ENCODE assay signal across 15 mouse cellular contexts in the genomic region with DNA sequence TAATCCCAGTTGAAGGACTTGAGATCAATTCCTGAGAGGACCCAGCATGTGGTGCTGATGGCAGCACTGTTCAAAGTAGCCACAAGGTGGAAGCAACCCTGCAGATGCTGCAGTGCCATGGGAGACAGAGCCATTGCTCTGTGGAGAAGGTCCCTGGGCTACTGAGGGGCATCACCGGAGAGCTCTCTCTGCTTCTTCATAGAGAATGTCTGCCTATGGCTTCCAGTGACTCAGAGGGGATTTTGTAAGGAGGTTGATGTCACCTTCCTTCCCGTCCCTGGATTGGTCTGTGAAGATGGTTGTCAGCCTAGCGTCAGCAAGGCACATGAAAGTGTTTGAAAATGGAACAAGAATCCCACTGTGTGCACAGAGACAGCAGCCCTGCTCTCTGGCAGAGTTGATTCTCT. TPM values are rescaled to one million over a fixed set of nuclear protein-coding genes. Genes with fewer than 3 reads are reported as not detected.
DNase-seq lines count a peak whose midpoint lies in the region; ATAC-seq and TF ChIP-seq lines count a peak whose summit lies in the region.
"Not testable (repeated sequence)": the region's sequence is repeated elsewhere in the genome, so short reads cannot be mapped to it uniquely, and the experiment has no call there.
"Had no signal": no experiment of that assay in that cellular context is flagged by ENCODE, and none has a peak within 500 bp of the region (broad histone marks: within the 10 kb centered on the region; RNA-seq: fewer than 3 reads in every experiment).

No protein-coding gene starts in this region.

- H3K4me2 ChIP-seq in CH12.LX (ENCODE audit: insufficient read depth, low read depth, poor library complexity, severe bottlenecking), result peak overlapping the region; percentile 64
- H3K4me2 ChIP-seq in liver, embryonic 15.5 days; midbrain, embryonic 14.5 days (ENCODE audit: low read length); stomach, postnatal 0 days (replicated peaks; ENCODE audit: low read depth): not testable (repeated sequence)

- TF ChIP-seq EP300 in CH12.LX (IDR thresholded peaks at IDR 0.05; ENCODE audit: low read length); stomach, postnatal 0 days (optimal IDR thresholded peaks at IDR 0.05): not testable (repeated sequence)

- peak in 1 of 2 experiments; percentile 38; a peak in 2 of 4 replicates for TF ChIP-seq CTCF in CH12.LX (conservative IDR thresholded peaks at IDR 0.05 in 1 of 2, IDR thresholded peaks at IDR 0.05 in 1 of 2; ENCODE audit: low read depth in 2 of 2, low read length in 2 of 2)
- peak; percentile 67 for TF ChIP-seq CTCF in stomach, postnatal 0 days (IDR thresholded peaks at IDR 0.05; ENCODE audit: low read depth)

- H3K79me2 ChIP-seq in CH12.LX (replicated peaks; ENCODE audit: control insufficient read depth, extremely low read depth, insufficient read depth, poor library complexity, severe bottlenecking), result not testable (repeated sequence)

- H3K36me3 ChIP-seq in CH12.LX (replicated peaks in 1 of 2; ENCODE audit: control insufficient read depth in 1 of 2, insufficient read depth in 1 of 2, low read length in 1 of 2); liver, embryonic 15.5 days (replicated peaks); midbrain, embryonic 14.5 days (ENCODE audit: control insufficient read depth, insufficient read depth, low read length); stomach, postnatal 0 days (ENCODE audit: control insufficient read depth, insufficient read depth, low read length): not testable (repeated sequence)

- TF ChIP-seq RAD21 in CH12.LX (IDR thresholded peaks at IDR 0.05; ENCODE audit: low read depth, low read length), result not testable (repeated sequence)

- dilution Hi-C loops in CH12.LX (cut with MboI; ENCODE audit: extremely low pct_ligation_motif_present, extremely low pct_unique_long_range_greater_than_20kb, low sequenced_read_pairs), result not testable (repeated sequence)

- not testable (repeated sequence) for H3K9ac ChIP-seq in CH12.LX (ENCODE audit: insufficient read depth, low read depth); liver, embryonic 15.5 days; midbrain, embryonic 14.5 days (replicated peaks; ENCODE audit: low read length); stomach, postnatal 0 days (ENCODE audit: low read length)

- H3K27ac ChIP-seq in CH12.LX (ENCODE audit: insufficient read depth, low read depth); midbrain, embryonic 14.5 days (replicated peaks; ENCODE audit: low read depth, low read length): not testable (repeated sequence)
- peak overlapping the region; percentile 46; the same call in 1 of the 2 replicates for H3K27ac ChIP-seq in liver, embryonic 15.5 days (replicated peaks)
- H3K27ac ChIP-seq in stomach, postnatal 0 days (replicated peaks), result peak overlapping the region; percentile 89

- in situ Hi-C loops in CH12.LX (cut with MboI; ENCODE audit: low pct_ligation_motif_present, low pct_unique_long_range_greater_than_20kb, low sequenced_read_pairs), result not testable (repeated sequence)

- peak; percentile 59 for ATAC-seq in granulocyte monocyte progenitor cell, adult 5-6 weeks (replicated peaks; ENCODE audit: poor library complexity, severe bottlenecking)
- not testable (repeated sequence) for ATAC-seq in liver, embryonic 15.5 days (ENCODE audit: insufficient read depth); midbrain, embryonic 14.5 days (ENCODE audit: low FRiP score, low TSS enrichment)
- peak; percentile 38; the same call in 1 of the 2 replicates for ATAC-seq in stomach, postnatal 0 days (ENCODE audit: low FRiP score, low TSS enrichment)

- TF ChIP-seq POLR2A in CH12.LX (IDR thresholded peaks at IDR 0.05; ENCODE audit: low read depth, low read length), result peak; percentile 42; the same call in 1 of the 2 replicates

- DNase-seq in CH12.LX (ENCODE audit: extremely low read depth), result peak; percentile 49
- DNase-seq in brain, adult 2 months (ENCODE audit: low read depth, low spot score), result peak; percentile 10
- peak; percentile 30 for DNase-seq in kidney, adult 11 months
- peak; percentile 32 to 52 for DNase-seq in kidney, postnatal 4 days
- peak; percentile 4 for DNase-seq in midbrain, embryonic 14.5 days
- peak; percentile 23 for DNase-seq in stomach, postnatal 0 days (ENCODE audit: low spot score)

- H3K4me1 ChIP-seq in CH12.LX (ENCODE audit: control insufficient read depth in 1 of 2, insufficient read depth in 2 of 2), result peaks cover 0 to 25% of the 10 kb centered on the region in 2 experiments; a peak in 2 of 4 replicates
- H3K4me1 ChIP-seq in liver, embryonic 15.5 days (replicated peaks); midbrain, embryonic 14.5 days (ENCODE audit: control insufficient read depth, insufficient read depth, low read length); stomach, postnatal 0 days (replicated peaks; ENCODE audit: control insufficient read depth, insufficient read depth): not testable (repeated sequence)

- WGBS in liver, embryonic 15.5 days (ENCODE audit: insufficient replicate concordance), result 19% methylated on average over 3 of the region's 3 CpGs
- WGBS in midbrain, embryonic 14.5 days, result 81% methylated on average over 3 of the region's 3 CpGs
- WGBS in stomach, postnatal 0 days, result 59% methylated on average over 3 of the region's 3 CpGs

- H3K4me3 ChIP-seq in CH12.LX (replicated peaks in 1 of 3; ENCODE audit: low read depth in 2 of 3, low read length in 2 of 3, poor library complexity in 1 of 3), result peak overlapping the region in 1 of 3 experiments; percentile 58
- not testable (repeated sequence) for H3K4me3 ChIP-seq in liver, embryonic 15.5 days (replicated peaks); midbrain, embryonic 14.5 days (replicated peaks; ENCODE audit: low read depth, low read length); stomach, postnatal 0 days (ENCODE audit: low read depth, low read length)

- not testable (repeated sequence) for H3K9me3 ChIP-seq in CH12.LX (replicated peaks; ENCODE audit: low read length); liver, embryonic 15.5 days (replicated peaks); midbrain, embryonic 14.5 days (ENCODE audit: control insufficient read depth, low read length); stomach, postnatal 0 days (ENCODE audit: control insufficient read depth, low read length)

- H3K27me3 ChIP-seq in CH12.LX (replicated peaks); liver, embryonic 15.5 days; midbrain, embryonic 14.5 days (ENCODE audit: control insufficient read depth, insufficient read depth, low read length); stomach, postnatal 0 days (ENCODE audit: control insufficient read depth, insufficient read depth, low read length): not testable (repeated sequence)

RNA-seq across cellular contexts. Expression of gene Ugt1a7c, which starts 0.6 kb away (rescaled TPM):
- total RNA-seq in CH12.LX (2012; rRNA removed) (1.3 and 2.2 TPM in 2 replicates), CH12.LX (2014; rRNA removed) (11.1 and 11.4 TPM in 2 replicates)
- 15.3 and 18.3 TPM in 2 replicates for polyA plus RNA-seq in CH12.LX (2012; ENCODE audit: insufficient read length, low read depth)
- total RNA-seq in granulocyte monocyte progenitor cell, adult 5-6 weeks (2014; fragmentation: Nextera tagmentation), result 25.2 and 25.5 TPM in 2 replicates
- total RNA-seq in granulocyte monocyte progenitor cell, adult 5-6 weeks (2017), result 49.7 and 55.1 TPM in 2 replicates
- polyA plus RNA-seq in liver, embryonic 15.5 days (2015; fragmentation: Nextera tagmentation; extraction: Ambion mirVana), result 2.8 and 3.1 TPM in 2 replicates
- polyA plus RNA-seq in midbrain, embryonic 14.5 days (2014; fragmentation: Nextera tagmentation; extraction: Ambion mirVana), result 0.24 and 0.99 TPM in 2 replicates
- 33.9 and 40.4 TPM in 2 replicates for polyA plus RNA-seq in stomach, postnatal 0 days (2015; fragmentation: Nextera tagmentation; extraction: Ambion mirVana)

RNA-seq across cellular contexts. Expression of gene Ugt1a8, which starts 6.7 kb away (rescaled TPM):
- total RNA-seq in CH12.LX (2012; rRNA removed) (not detected in 2 replicates), CH12.LX (2014; rRNA removed) (not detected in 2 replicates)
- not detected in 2 replicates for polyA plus RNA-seq in CH12.LX (2012; ENCODE audit: insufficient read length, low read depth)
- not detected in 2 replicates for total RNA-seq in granulocyte monocyte progenitor cell, adult 5-6 weeks (2014; fragmentation: Nextera tagmentation)
- total RNA-seq in granulocyte monocyte progenitor cell, adult 5-6 weeks (2017), result not detected in 2 replicates
- polyA plus RNA-seq in liver, embryonic 15.5 days (2015; fragmentation: Nextera tagmentation; extraction: Ambion mirVana), result not detected in 2 replicates
- polyA plus RNA-seq in midbrain, embryonic 14.5 days (2014; fragmentation: Nextera tagmentation; extraction: Ambion mirVana), result not detected in 2 replicates
- not detected in 2 replicates for polyA plus RNA-seq in stomach, postnatal 0 days (2015; fragmentation: Nextera tagmentation; extraction: Ambion mirVana)
- total RNA-seq: gastrocnemius, postnatal 25 days; heart, postnatal 10 days; left cerebral cortex, postnatal 10 days had no signal
- polyA plus RNA-seq: cerebellum, adult 2 months; embryonic facial prominence, embryonic 11.5 days; forebrain, embryonic 16.5 days; large intestine, adult 2 months had no signal

RNA-seq across cellular contexts. Expression of gene Ugt1a6b, which starts 8.8 kb away (rescaled TPM):
- 0.08 TPM in 1 of 2 replicates, not detected in the other for total RNA-seq in CH12.LX (2012; rRNA removed)
- 0.13 TPM in 1 of 2 replicates, not detected in the other for total RNA-seq in CH12.LX (2014; rRNA removed)
- polyA plus RNA-seq in CH12.LX (2012; ENCODE audit: insufficient read length, low read depth), result 0.26 TPM in 1 of 2 replicates, not detected in the other
- 0.88 and 1.3 TPM in 2 replicates for total RNA-seq in granulocyte monocyte progenitor cell, adult 5-6 weeks (2014; fragmentation: Nextera tagmentation)
- total RNA-seq in granulocyte monocyte progenitor cell, adult 5-6 weeks (2017), result 1.5 and 1.6 TPM in 2 replicates
- polyA plus RNA-seq in liver, embryonic 15.5 days (2015; fragmentation: Nextera tagmentation; extraction: Ambion mirVana), result 10.9 and 13.6 TPM in 2 replicates
- 0.13 TPM in 1 of 2 replicates, not detected in the other for polyA plus RNA-seq in midbrain, embryonic 14.5 days (2014; fragmentation: Nextera tagmentation; extraction: Ambion mirVana)
- 5.2 and 6.7 TPM in 2 replicates for polyA plus RNA-seq in stomach, postnatal 0 days (2015; fragmentation: Nextera tagmentation; extraction: Ambion mirVana)
- polyA plus RNA-seq: cerebellum, adult 2 months; embryonic facial prominence, embryonic 11.5 days had no signal

RNA-seq across cellular contexts. Expression of gene Ugt1a9, which starts 23.7 kb away (rescaled TPM):
- total RNA-seq in CH12.LX (2012; rRNA removed), result not detected in 2 replicates
- total RNA-seq in CH12.LX (2014; rRNA removed), result not detected in 2 replicates
- not detected in 2 replicates for polyA plus RNA-seq in CH12.LX (2012; ENCODE audit: insufficient read length, low read depth)
- total RNA-seq in granulocyte monocyte progenitor cell, adult 5-6 weeks (2014; fragmentation: Nextera tagmentation), result not detected in 2 replicates
- not detected in 2 replicates for total RNA-seq in granulocyte monocyte progenitor cell, adult 5-6 weeks (2017)
- polyA plus RNA-seq in liver, embryonic 15.5 days (2015; fragmentation: Nextera tagmentation; extraction: Ambion mirVana), result 0.36 and 0.59 TPM in 2 replicates
- polyA plus RNA-seq in midbrain, embryonic 14.5 days (2014; fragmentation: Nextera tagmentation; extraction: Ambion mirVana), result not detected in 2 replicates
- 0.65 and 1.4 TPM in 2 replicates for polyA plus RNA-seq in stomach, postnatal 0 days (2015; fragmentation: Nextera tagmentation; extraction: Ambion mirVana)
- total RNA-seq: gastrocnemius, postnatal 25 days; heart, postnatal 10 days; left cerebral cortex, postnatal 10 days had no signal
- polyA plus RNA-seq: cerebellum, adult 2 months; embryonic facial prominence, embryonic 11.5 days; forebrain, embryonic 16.5 days had no signal

RNA-seq across cellular contexts. Expression of gene Ugt1a10, which starts 39.1 kb away (rescaled TPM):
- not detected in 2 replicates for total RNA-seq in CH12.LX (2012; rRNA removed)
- total RNA-seq in CH12.LX (2014; rRNA removed), result not detected in 2 replicates
- not detected in 2 replicates for polyA plus RNA-seq in CH12.LX (2012; ENCODE audit: insufficient read length, low read depth)
- not detected in 2 replicates for total RNA-seq in granulocyte monocyte progenitor cell, adult 5-6 weeks (2014; fragmentation: Nextera tagmentation)
- not detected in 2 replicates for total RNA-seq in granulocyte monocyte progenitor cell, adult 5-6 weeks (2017)
- polyA plus RNA-seq in liver, embryonic 15.5 days (2015; fragmentation: Nextera tagmentation; extraction: Ambion mirVana), result not detected in 2 replicates
- polyA plus RNA-seq in midbrain, embryonic 14.5 days (2014; fragmentation: Nextera tagmentation; extraction: Ambion mirVana), result not detected in 2 replicates
- polyA plus RNA-seq in stomach, postnatal 0 days (2015; fragmentation: Nextera tagmentation; extraction: Ambion mirVana), result not detected in 2 replicates
- total RNA-seq: gastrocnemius, postnatal 25 days; heart, postnatal 10 days; left cerebral cortex, postnatal 10 days had no signal
- polyA plus RNA-seq: cerebellum, adult 2 months; embryonic facial prominence, embryonic 11.5 days; forebrain, embryonic 16.5 days had no signal
